Mouse (Mus musculus) hindbrain, embryonic 10.5 days (tissue): Measurements from ENCODE around the gene 2210408I21Rik. TPM values are rescaled to one million over a fixed set of nuclear protein-coding genes. Genes with fewer than 3 reads are reported as not detected.
A peak's percentile ranks its signal among the peaks of the same experiment; 100 is the strongest.
"Not testable (repeated sequence)": the region's sequence is repeated elsewhere in the genome, so short reads cannot be mapped to it uniquely, and the experiment has no call there.

ENCODE experiments used
- DNase-seq: peaks from one replicate; pipeline ENCODE4 v3.0.0-alpha.2; 2017; ENCODE audit warnings: low spot score
- H3K27ac ChIP-seq: fragments of 300-500 bp; sonication (generic); 2 replicates; pipeline ENCODE4 v1.5.1; 2016; ENCODE audit warnings: mild to moderate bottlenecking, moderate library complexity
- H3K27me3 ChIP-seq: fragments of 300-500 bp; sonication (generic); 2 replicates; pipeline ENCODE4 v1.6.1; 2016; ENCODE audit warnings: mild to moderate bottlenecking; ENCODE audit not compliant: poor library complexity, insufficient read depth, severe bottlenecking
- H3K36me3 ChIP-seq: fragments of 300-500 bp; sonication (generic); 2 replicates; pipeline ENCODE4 v1.6.1; 2016; ENCODE audit warnings: mild to moderate bottlenecking, moderate library complexity
- H3K4me1 ChIP-seq: fragments of 300-500 bp; sonication (generic); replicated peaks from 2 replicates; pipeline ENCODE4 v1.6.1; 2016; ENCODE audit warnings: mild to moderate bottlenecking
- H3K4me3 ChIP-seq: fragments of 300-500 bp; sonication (generic); 2 replicates; pipeline ENCODE4 v1.5.1; 2016; ENCODE audit warnings: mild to moderate bottlenecking, moderate library complexity
- H3K9me3 ChIP-seq: fragments of 300-500 bp; sonication (generic); 2 replicates; pipeline ENCODE4 v1.6.1; 2016; ENCODE audit warnings: mild to moderate bottlenecking, moderate library complexity
- WGBS: fragments of 180-500 bp; shearing (Covaris S2); methylation state at CpG from one replicate; pipeline ENCODE4 v1.1.7; 2016; 5-methylcytosine and 5-hydroxymethylcytosine counted together
- polyA plus RNA-seq: library from polyadenylated mRNA; unstranded; fragments of >200 nt; fragmentation: Nextera tagmentation; extraction: Ambion mirVana; gene quantifications from 2 replicates; pipeline ENCODE4 v1.2.1, GENCODE M21; 2016

The 2210408I21Rik gene
- polyA plus RNA-seq: 9.3 and 10.3 TPM in 2 replicates

DNA sequence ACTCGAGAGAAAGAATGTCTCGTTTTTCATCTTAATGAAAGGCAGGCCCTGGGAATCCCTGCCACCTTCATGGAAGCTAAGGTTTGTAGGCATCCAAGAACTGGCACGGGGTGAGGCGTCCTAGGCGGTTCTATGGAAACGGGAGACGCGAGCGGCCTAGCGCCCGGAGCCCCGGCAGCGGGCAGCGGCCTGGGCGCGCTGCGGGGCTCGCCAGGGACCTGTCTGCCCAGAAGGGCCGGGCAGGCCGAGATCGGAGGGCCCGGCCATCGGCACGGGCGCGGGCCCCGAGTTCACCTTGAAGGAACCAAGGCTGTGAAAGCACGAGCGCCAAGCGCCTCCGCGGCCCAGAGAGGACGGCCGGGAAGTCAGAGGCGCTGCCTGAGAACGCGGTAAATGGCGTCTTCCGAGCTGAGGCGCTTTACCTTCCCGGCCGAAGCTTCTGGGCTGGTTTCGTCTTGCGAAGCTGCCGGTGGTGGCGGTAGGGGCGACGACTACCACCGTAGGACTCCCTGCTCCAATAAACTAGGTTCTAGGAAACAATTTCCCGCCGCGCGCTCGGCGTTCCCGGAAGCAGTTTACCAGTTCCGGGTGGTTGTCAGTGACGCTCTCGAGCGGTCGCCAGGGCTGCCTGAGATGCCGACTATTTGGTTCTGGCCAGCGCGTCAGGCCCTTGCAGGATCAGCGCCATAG is at the start of gene 2210408I21Rik, which contains the start of gene Slf1:
Gene 2210408I21Rik (plus strand): TSS at position 610 of the 690 bp plus-strand sequence.
Gene Slf1 (minus strand): TSS at position 543 of the 690 bp plus-strand sequence.
- H3K9me3 ChIP-seq: no peaks in the 10 kb centered on the region
- peaks cover 22% of the 10 kb centered on the region; the same call in 1 of the 2 replicates for H3K4me1 ChIP-seq
- peak; percentile 92 for DNase-seq
- no peaks in the 10 kb centered on the region for H3K27me3 ChIP-seq
- H3K27ac ChIP-seq: peak within 1 kb of the TSS; percentile 95
- H3K36me3 ChIP-seq: 0 out of 2 replicates have a peak, but pooled peaks cover 5% of the 10 kb centered on the region
- under 1% methylated on average over 65 of the region's 65 CpGs for WGBS
- H3K4me3 ChIP-seq: peak within 1 kb of the TSS; percentile 92

GRCm38 (mm10) chr13:77092876-77093275 is 42.5 kb upstream of the 2210408I21Rik start:
- not testable (repeated sequence) for DNase-seq, H3K4me3 ChIP-seq, H3K4me1 ChIP-seq, H3K9me3 ChIP-seq, H3K27ac ChIP-seq, H3K27me3 ChIP-seq
- H3K36me3 ChIP-seq: peaks cover 74% of the 10 kb centered on the region
- WGBS: 100% methylated on average over 1 of the region's 1 CpGs

- Histone ChIP-seq H3K9me3 (no peaks in the 10 kb centered on the region), H3K27me3 (no peaks in the 10 kb centered on the region), H3K27ac (no peak overlapping the region), H3K4me3 (no peak overlapping the region), H3K36me3 (peaks cover 52% of the 10 kb centered on the region), H3K4me1 (no peaks in the 10 kb centered on the region)
- DNase-seq: no peak
Measured at GRCm38 (mm10) chr13:77107734-77108133, 27.6 kb upstream of the 2210408I21Rik start.

DNA sequence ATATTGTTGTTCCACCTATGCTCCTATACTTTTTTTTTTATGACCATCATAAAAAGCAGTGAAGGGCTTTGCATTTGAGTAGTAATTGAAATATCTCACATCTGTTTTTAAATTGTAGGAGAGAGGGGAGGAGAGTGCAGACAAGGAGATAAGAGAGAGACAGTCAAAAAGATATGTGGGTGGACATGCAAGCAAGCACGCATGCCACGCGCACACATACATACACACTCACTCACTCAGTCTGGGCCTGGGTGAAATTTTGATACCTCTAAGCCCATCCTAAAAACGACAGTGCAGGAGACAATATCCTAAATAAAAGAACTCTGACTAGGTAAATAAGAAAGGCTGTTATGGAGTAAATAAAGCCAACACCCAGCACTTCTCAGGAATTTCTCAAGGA is 16.6 kb upstream of the 2210408I21Rik start:
- H3K4me3 ChIP-seq: no peak overlapping the region
- no peaks in the 10 kb centered on the region for H3K27me3 ChIP-seq
- H3K9me3 ChIP-seq: no peaks in the 10 kb centered on the region
- H3K4me1 ChIP-seq: no peaks in the 10 kb centered on the region
- no peak for DNase-seq
- H3K27ac ChIP-seq: no peak overlapping the region
- H3K36me3 ChIP-seq: peaks cover 39% of the 10 kb centered on the region
- 97% methylated on average over 4 of the region's 4 CpGs for WGBS

DNA sequence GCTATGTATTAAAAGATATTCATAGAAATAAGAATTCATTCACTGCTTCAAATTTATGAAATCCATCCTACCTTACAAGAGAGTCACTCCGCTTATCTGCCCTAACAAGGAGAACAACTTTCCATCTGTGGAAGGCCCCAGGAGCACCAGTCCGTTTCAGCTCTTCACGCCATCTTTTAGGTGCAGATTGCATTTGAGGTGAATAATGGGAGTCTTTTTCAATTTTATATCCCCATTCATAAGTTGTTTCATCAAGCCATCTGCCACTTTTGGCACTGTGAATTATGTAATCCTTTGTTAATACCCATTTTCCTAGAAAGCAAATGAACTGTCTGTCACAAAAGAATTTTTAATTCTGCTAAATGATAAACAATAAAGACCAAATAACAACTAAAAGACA is 10.2 kb upstream of the 2210408I21Rik start:
- no peak overlapping the region for H3K27ac ChIP-seq
- H3K36me3 ChIP-seq: peaks cover 43% of the 10 kb centered on the region
- H3K4me1 ChIP-seq: no peaks in the 10 kb centered on the region
- H3K4me3 ChIP-seq: no peak overlapping the region
- WGBS: 88% methylated on average over 3 of the region's 3 CpGs
- no peaks in the 10 kb centered on the region for H3K27me3 ChIP-seq
- no peak for DNase-seq
- no peaks in the 10 kb centered on the region for H3K9me3 ChIP-seq

- Histone ChIP-seq H3K9me3 (no peaks in the 10 kb centered on the region), H3K4me1 (0 out of 2 replicates have a peak, but pooled peaks cover 5% of the 10 kb centered on the region), H3K4me3 (no peak overlapping the region), H3K27ac (no peak overlapping the region), H3K36me3 (peaks cover 29% of the 10 kb centered on the region), H3K27me3 (no peaks in the 10 kb centered on the region)
- 87% methylated on average over 2 of the region's 2 CpGs for WGBS
- DNase-seq: no peak
Measured at GRCm38 (mm10) chr13:77128240-77128639, 7.1 kb upstream of the 2210408I21Rik start.

DNA sequence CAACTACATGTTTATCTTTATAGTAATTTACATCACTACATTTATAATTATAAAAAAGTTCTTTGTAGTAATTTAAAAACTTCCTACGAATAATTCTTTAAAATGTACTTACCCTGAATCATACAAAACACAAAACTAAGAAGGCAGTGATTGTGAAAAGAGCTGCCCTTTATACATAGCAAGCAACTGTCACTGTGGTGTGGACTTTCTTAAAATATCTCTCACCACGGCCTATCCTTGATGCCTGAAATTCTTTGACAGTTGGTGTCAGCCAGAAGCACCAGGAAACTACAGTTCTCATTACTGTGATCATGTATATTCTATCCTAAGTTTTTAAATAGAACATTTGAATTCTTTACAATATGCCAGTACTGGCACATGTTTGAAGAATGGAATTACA is 4.2 kb upstream of the 2210408I21Rik start:
- 82% methylated on average over 2 of the region's 2 CpGs for WGBS
- H3K27me3 ChIP-seq: no peaks in the 10 kb centered on the region
- no peak overlapping the region for H3K4me3 ChIP-seq
- H3K36me3 ChIP-seq: 0 out of 2 replicates have a peak, but pooled peaks cover 5% of the 10 kb centered on the region
- peaks cover 17% of the 10 kb centered on the region; the same call in 1 of the 2 replicates for H3K4me1 ChIP-seq
- no peaks in the 10 kb centered on the region for H3K9me3 ChIP-seq
- no peak overlapping the region for H3K27ac ChIP-seq
- no peak for DNase-seq

DNA sequence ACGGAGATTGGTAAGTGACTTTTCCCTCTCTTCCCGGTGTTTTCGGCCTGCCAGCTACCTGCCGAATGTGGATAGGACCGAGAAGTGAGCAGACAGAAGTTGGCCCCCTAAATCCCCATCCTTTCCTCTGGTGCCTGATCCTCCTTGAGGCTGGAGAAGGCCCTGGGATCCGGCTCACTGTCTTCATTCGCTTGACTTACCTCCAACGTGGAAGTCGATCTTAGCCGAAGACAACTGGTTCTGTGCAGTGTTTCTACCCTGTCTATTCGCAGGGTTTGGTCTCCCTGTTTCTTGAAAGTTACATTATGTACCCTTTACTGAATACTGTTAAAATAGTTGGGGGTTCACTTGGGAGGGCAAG is 261 bp downstream of the 2210408I21Rik start:
- H3K27me3 ChIP-seq: no peaks in the 10 kb centered on the region
- WGBS: under 1% methylated on average over 11 of the region's 11 CpGs
- no peak for DNase-seq
- H3K36me3 ChIP-seq: 0 out of 2 replicates have a peak, but pooled peaks cover 5% of the 10 kb centered on the region
- H3K27ac ChIP-seq: peak overlapping the region; percentile 95
- no peaks in the 10 kb centered on the region for H3K9me3 ChIP-seq
- H3K4me1 ChIP-seq: peaks cover 22% of the 10 kb centered on the region; the same call in 1 of the 2 replicates
- peak overlapping the region; percentile 92 for H3K4me3 ChIP-seq

GRCm38 (mm10) chr13:77140890-77141289 is 5.5 kb downstream of the 2210408I21Rik start:
- H3K4me3 ChIP-seq: no peak overlapping the region
- H3K27me3 ChIP-seq: no peaks in the 10 kb centered on the region
- no peak for DNase-seq
- no peaks in the 10 kb centered on the region for H3K9me3 ChIP-seq
- WGBS: 92% methylated on average over 2 of the region's 2 CpGs
- H3K27ac ChIP-seq: no peak overlapping the region
- H3K4me1 ChIP-seq: peaks cover 7% of the 10 kb centered on the region; the same call in 1 of the 2 replicates
- H3K36me3 ChIP-seq: no peaks in the 10 kb centered on the region

- no peaks in the 10 kb centered on the region for H3K36me3 ChIP-seq
- H3K27ac ChIP-seq: no peak overlapping the region
- H3K4me1 ChIP-seq: no peaks in the 10 kb centered on the region
- H3K27me3 ChIP-seq: no peaks in the 10 kb centered on the region
- no peak overlapping the region for H3K4me3 ChIP-seq
- DNase-seq: no peak
- H3K9me3 ChIP-seq: no peaks in the 10 kb centered on the region
Measured at GRCm38 (mm10) chr13:77177931-77178330, 42.6 kb downstream of the 2210408I21Rik start.

DNA sequence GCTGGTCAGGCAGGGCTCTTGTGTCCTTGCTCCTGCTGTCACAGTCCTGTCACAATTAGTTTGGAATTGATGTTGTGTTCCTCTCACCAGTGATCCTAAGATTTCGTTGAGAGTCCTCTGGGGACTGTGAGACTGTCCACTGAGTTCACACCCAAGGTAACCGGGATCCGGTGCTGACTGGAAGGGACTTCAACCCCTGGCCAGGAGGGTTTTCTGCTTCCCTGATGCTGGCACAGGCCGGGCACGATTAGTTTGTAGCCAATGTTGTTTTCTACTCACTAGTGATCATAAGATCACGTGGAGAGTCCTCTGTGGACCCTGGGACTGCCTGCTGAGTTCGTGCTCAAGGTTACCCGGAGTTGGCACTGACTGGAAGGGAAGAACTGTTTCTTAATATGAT is 55.3 kb downstream of the 2210408I21Rik start:
- Histone ChIP-seq H3K27me3 (no peaks in the 10 kb centered on the region), H3K36me3 (no peaks in the 10 kb centered on the region), H3K4me1 (no peaks in the 10 kb centered on the region), H3K27ac (no peak overlapping the region), H3K9me3 (no peaks in the 10 kb centered on the region), H3K4me3 (no peak overlapping the region)
- no peak for DNase-seq
- WGBS: 91% methylated on average over 8 of the region's 8 CpGs

- H3K4me1 ChIP-seq: no peaks in the 10 kb centered on the region
- no peak overlapping the region for H3K27ac ChIP-seq
- no peaks in the 10 kb centered on the region for H3K27me3 ChIP-seq
- H3K36me3 ChIP-seq: no peaks in the 10 kb centered on the region
- H3K4me3 ChIP-seq: no peak overlapping the region
- DNase-seq: no peak
- H3K9me3 ChIP-seq: no peaks in the 10 kb centered on the region
- 92% methylated on average over 2 of the region's 2 CpGs for WGBS
Measured at GRCm38 (mm10) chr13:77192201-77192600, 56.9 kb downstream of the 2210408I21Rik start.

- Histone ChIP-seq H3K4me1 (no peaks in the 10 kb centered on the region), H3K27ac (no peak overlapping the region), H3K36me3 (no peaks in the 10 kb centered on the region), H3K9me3 (no peaks in the 10 kb centered on the region), H3K4me3 (no peak overlapping the region), H3K27me3 (no peaks in the 10 kb centered on the region)
- WGBS: 81% methylated on average over 7 of the region's 7 CpGs
- no peak for DNase-seq
Measured at GRCm38 (mm10) chr13:77208764-77209418, 73.6 kb downstream of the 2210408I21Rik start.
